Mouse (Mus musculus) myocyte (in vitro differentiated cells): ENCODE results near the gene Stk17b. TPM values are rescaled to one million over a fixed set of nuclear protein-coding genes. Genes with fewer than 3 reads are reported as not detected.

Experiments used
- H3K27me3 ChIP-seq: one replicate; pipeline ENCODE4 v1.6.1; 2011; ENCODE audit not compliant: control insufficient read depth, insufficient read depth, insufficient read length
- H3K36me3 ChIP-seq: one replicate; pipeline ENCODE4 v1.6.1; 2011; ENCODE audit not compliant: control insufficient read depth, insufficient read depth
- H3K4me2 ChIP-seq: one replicate; pipeline ENCODE4 v1.6.1; 2011; ENCODE audit warnings: low read depth, control low read depth
- H3K4me3 ChIP-seq: one replicate; pipeline ENCODE4 v1.5.1; 2011; ENCODE audit warnings: mild to moderate bottlenecking, control low read depth, moderate library complexity
- H3K79me2 ChIP-seq: one replicate; pipeline ENCODE4 v1.6.1; 2011; ENCODE audit not compliant: control insufficient read depth, insufficient read depth
- H3ac ChIP-seq: one replicate; pipeline ENCODE4 v1.6.1; 2011; ENCODE audit not compliant: control insufficient read depth, insufficient read length
- CEBPB ChIP-seq: IDR thresholded peaks from 2 replicates; pipeline ENCODE4 v1.6.1; 2011; ENCODE audit warnings: mild to moderate bottlenecking, moderate library complexity; ENCODE audit not compliant: poor library complexity, insufficient read depth, severe bottlenecking
- E2F4 ChIP-seq: IDR thresholded peaks from one replicate; pipeline ENCODE4 v1.6.1; 2011; ENCODE audit warnings: mild to moderate bottlenecking, control low read depth, moderate library complexity; ENCODE audit not compliant: insufficient read depth
- MAX ChIP-seq: IDR thresholded peaks from one replicate; pipeline ENCODE4 v1.6.1; 2011; ENCODE audit warnings: low read depth, mild to moderate bottlenecking, control low read depth
- MYOD1 ChIP-seq, 3 experiments: IDR thresholded peaks; one replicate each; pipeline ENCODE4 v1.6.1; 2011; ENCODE audit warnings: control low read depth in 2 of 3, low read depth in 2 of 3, mild to moderate bottlenecking in 2 of 3, moderate library complexity in 1 of 3; ENCODE audit not compliant: insufficient read length in 2 of 3, control insufficient read depth in 1 of 3
- MYOG ChIP-seq, 3 experiments: IDR thresholded peaks; one replicate each; pipeline ENCODE4 v1.6.1; 2011; ENCODE audit warnings: control low read depth in 2 of 3, low read depth in 2 of 3, mild to moderate bottlenecking in 2 of 3; ENCODE audit not compliant: insufficient read length in 2 of 3, control insufficient read depth in 1 of 3, insufficient read depth in 1 of 3
- POLR2A ChIP-seq: IDR thresholded peaks from one replicate; pipeline ENCODE4 v1.6.1; 2011; ENCODE audit warnings: low read depth, mild to moderate bottlenecking, control low read depth, moderate library complexity; ENCODE audit not compliant: insufficient read length
- POLR2AphosphoS2 ChIP-seq: IDR thresholded peaks from one replicate; pipeline ENCODE4 v1.6.1; 2011; ENCODE audit warnings: low read depth, control low read depth; ENCODE audit not compliant: insufficient read length
- REST ChIP-seq: IDR thresholded peaks from one replicate; pipeline ENCODE4 v1.6.1; 2011; ENCODE audit warnings: mild to moderate bottlenecking, control low read depth, moderate library complexity; ENCODE audit not compliant: insufficient read depth, insufficient read length
- SRF ChIP-seq: IDR thresholded peaks from one replicate; pipeline ENCODE4 v1.6.1; 2011; ENCODE audit warnings: low read depth; ENCODE audit not compliant: control insufficient read depth, insufficient read length
- TCF12 ChIP-seq: IDR thresholded peaks from one replicate; pipeline ENCODE4 v1.6.1; 2011; ENCODE audit warnings: mild to moderate bottlenecking, control low read depth; ENCODE audit not compliant: poor library complexity, insufficient read depth, severe bottlenecking
- TCF3 ChIP-seq: IDR thresholded peaks from one replicate; pipeline ENCODE4 v1.6.1; 2011; ENCODE audit warnings: low read depth, control low read depth; ENCODE audit not compliant: insufficient read length
- USF1 ChIP-seq: IDR thresholded peaks from one replicate; pipeline ENCODE4 v1.6.1; 2011; ENCODE audit warnings: low read depth, mild to moderate bottlenecking, control low read depth, moderate library complexity
- polyA plus RNA-seq: library from polyadenylated mRNA; unstranded; fragments of >200 nt; fragmentation: generic; extraction: Trizol; gene quantifications from one replicate; pipeline ENCODE4 v1.2.1, GENCODE M21; 2012; ENCODE audit warnings: missing spikeins

Stk17b gene
- polyA plus RNA-seq, result 28.4 TPM

GRCm38 (mm10) chr1:53784721-53785418 is at the start of gene Stk17b:
TSS of gene Stk17b (minus strand) at chr1:53785224.
- peak within 1 kb of the TSS; percentile 94 for H3ac ChIP-seq
- TF ChIP-seq USF1, result peak; percentile 21
- TF ChIP-seq SRF, result no peak
- TF ChIP-seq POLR2A, result peak; percentile 99
- TF ChIP-seq E2F4, result no peak
- no peak for TF ChIP-seq CEBPB
- TF ChIP-seq MYOG (IDR thresholded peaks at IDR 0.05; ENCODE audit: control insufficient read depth in 1 of 3, insufficient read depth in 1 of 3, insufficient read length in 2 of 3, low read depth in 2 of 3), result peak in 2 of 3 experiments; percentile 12 to 49
- TF ChIP-seq TCF3, result no peak
- peak; percentile 38 for TF ChIP-seq REST
- TF ChIP-seq TCF12, result no peak
- TF ChIP-seq POLR2AphosphoS2, result peak; percentile 97
- TF ChIP-seq MYOD1 (IDR thresholded peaks at IDR 0.05; ENCODE audit: control insufficient read depth in 1 of 3, insufficient read length in 2 of 3, low read depth in 2 of 3), result peak in 2 of 3 experiments; percentile 61 to 63
- no peak for TF ChIP-seq MAX
- H3K4me2 ChIP-seq, result peak within 1 kb of the TSS; percentile 77
- H3K36me3 ChIP-seq, result no peaks in the 10 kb centered on the region
- peaks cover 48% of the 10 kb centered on the region for H3K79me2 ChIP-seq
- H3K4me3 ChIP-seq, result peak within 1 kb of the TSS; percentile 61
- no peaks in the 10 kb centered on the region for H3K27me3 ChIP-seq

- TF ChIP-seq POLR2A, result no peak
- TF ChIP-seq POLR2AphosphoS2, result no peak
- no peak for TF ChIP-seq REST
- no peak for TF ChIP-seq MAX
- TF ChIP-seq E2F4, result no peak
- no peak for TF ChIP-seq TCF12
- TF ChIP-seq USF1, result no peak
- no peak for TF ChIP-seq MYOD1 (IDR thresholded peaks at IDR 0.05; ENCODE audit: control insufficient read depth in 1 of 3, insufficient read length in 2 of 3, low read depth in 2 of 3)
- TF ChIP-seq TCF3, result no peak
- no peak for TF ChIP-seq SRF
- no peak for TF ChIP-seq MYOG (IDR thresholded peaks at IDR 0.05; ENCODE audit: control insufficient read depth in 1 of 3, insufficient read depth in 1 of 3, insufficient read length in 2 of 3, low read depth in 2 of 3)
- TF ChIP-seq CEBPB, result no peak
- H3ac ChIP-seq, result no peak overlapping the region
- no peaks in the 10 kb centered on the region for H3K27me3 ChIP-seq
- no peak overlapping the region for H3K4me2 ChIP-seq
- no peaks in the 10 kb centered on the region for H3K79me2 ChIP-seq
- H3K36me3 ChIP-seq, result no peaks in the 10 kb centered on the region
- no peak overlapping the region for H3K4me3 ChIP-seq
Measured at GRCm38 (mm10) chr1:53830286-53830685, 45.3 kb upstream of the Stk17b start.

- H3K4me2 ChIP-seq, result no peak overlapping the region
- no peak overlapping the region for H3K4me3 ChIP-seq
- no peak overlapping the region for H3ac ChIP-seq
- no peaks in the 10 kb centered on the region for H3K27me3 ChIP-seq
- TF ChIP-seq POLR2A (no peak), REST (no peak), MAX (no peak), MYOD1 (IDR thresholded peaks at IDR 0.05; ENCODE audit: control insufficient read depth in 1 of 3, insufficient read length in 2 of 3, low read depth in 2 of 3) (peak; percentile 45 to 94 (median 92)), TCF12 (peak; percentile 79), E2F4 (no peak), USF1 (no peak), TCF3 (peak; percentile 79), CEBPB (no peak), SRF (no peak), MYOG (IDR thresholded peaks at IDR 0.05; ENCODE audit: control insufficient read depth in 1 of 3, insufficient read depth in 1 of 3, insufficient read length in 2 of 3, low read depth in 2 of 3) (peak; percentile 85 to 97 (median 95)), POLR2AphosphoS2 (no peak)
- H3K79me2 ChIP-seq, result no peaks in the 10 kb centered on the region
- no peaks in the 10 kb centered on the region for H3K36me3 ChIP-seq
Measured at GRCm38 (mm10) chr1:53829089-53829488, 44.1 kb upstream of the Stk17b start.

- TF ChIP-seq POLR2AphosphoS2, result no peak
- H3K4me2 ChIP-seq, result peak overlapping the region; percentile 71
- H3K36me3 ChIP-seq, result no peaks in the 10 kb centered on the region
- no peaks in the 10 kb centered on the region for H3K27me3 ChIP-seq
- H3K4me3 ChIP-seq, result no peak overlapping the region
- no peaks in the 10 kb centered on the region for H3K79me2 ChIP-seq
- no peak overlapping the region for H3ac ChIP-seq
Measured at GRCm38 (mm10) chr1:53824446-53825337, 39.7 kb upstream of the Stk17b start.
